Mouse (Mus musculus) liver, adult 10 weeks (tissue): ENCODE measurements around the gene Mcm10. TPM values are rescaled to one million over a fixed set of nuclear protein-coding genes. Genes with fewer than 3 reads are reported as not detected.

ENCODE experiments used
- polyA plus RNA-seq: library from polyadenylated mRNA; stranded (reverse); fragments of 350-450 nt; fragmentation: Illumina TruSeq; extraction: RNeasy Lipid Tissue Mini Kit (QIAGEN cat#74804); gene quantifications from one replicate; pipeline ENCODE4 v1.2.3, GENCODE M21; 2014; ENCODE audit warnings: low read depth, low replicate concordance

The Mcm10 gene
- 8.4 TPM for polyA plus RNA-seq

GRCm38 (mm10) chr2:5012491-5013324, at the start of gene Mcm10:
TSS of gene Mcm10 (minus strand) at chr2:5012791.

GRCm38 (mm10) chr2:4975807-4976206, 36.8 kb downstream of the Mcm10 start, which contains the start of gene Ucma:
TSS of gene Ucma (plus strand) at chr2:4976122.

Other genes with a start within 250 kb of the Mcm10 start
- 22.2 TPM for gene Sephs1, start 131.2 kb downstream of the Mcm10 start, polyA plus RNA-seq
- gene Phyh, start 93.8 kb downstream of the Mcm10 start, polyA plus RNA-seq, result 3,549 TPM
- gene Ucma, start 36.7 kb downstream of the Mcm10 start, polyA plus RNA-seq, result not detected
- gene Optn, start 51.3 kb upstream of the Mcm10 start, polyA plus RNA-seq, result 47.5 TPM
- 0.87 TPM for gene Ccdc3, start 125.0 kb upstream of the Mcm10 start, polyA plus RNA-seq